Mouse (Mus musculus): ENCODE measurements around the gene Eci3. TPM values are rescaled to one million over a fixed set of nuclear protein-coding genes. Genes with fewer than 3 reads are reported as not detected.

Gene Eci3
- total RNA-seq (2014; rRNA removed): 2.1 and 7.0 TPM in 2 replicates
- polyA plus RNA-seq (2012; rRNA removed): 2.2 and 4.6 TPM in 2 replicates

GRCm38 (mm10) chr13:34963511-34964397, at the start of gene Eci3:
TSS of gene Eci3 (minus strand) at chr13:34963810.
- Histone ChIP-seq H3K27ac (replicated peaks; ENCODE audit: insufficient read depth, low read depth, low read length) (no peak within 1 kb of the TSS), H3K27me3 (ENCODE audit: control insufficient read depth, insufficient read depth, low read length) (no peaks in the 10 kb centered on the region; the same call in 1 of the 2 replicates), H3K4me1 (ENCODE audit: control insufficient read depth, insufficient read depth, low read length) (peaks cover 10% of the 10 kb centered on the region), H3K9ac (ENCODE audit: low read depth, low read length) (no peak within 1 kb of the TSS), H3K79me2 (ENCODE audit: control insufficient read depth, insufficient read depth, low read length) (no peaks in the 10 kb centered on the region), H3K4me3 (ENCODE audit: insufficient read depth, low read depth, low read length) (peak within 1 kb of the TSS; percentile 23; the same call in 1 of the 2 replicates), H3K36me3 (ENCODE audit: control insufficient read depth, insufficient read depth, low read length) (no peaks in the 10 kb centered on the region)
- 7% methylated on average over 32 of the region's 32 CpGs for WGBS
- DNase-seq (ENCODE audit: extremely low read depth, low read depth, low spot score): no peak
- TF ChIP-seq CTCF (IDR thresholded peaks at IDR 0.05; ENCODE audit: low read depth, low read length): no peak
- TF ChIP-seq POLR2A (IDR thresholded peaks at IDR 0.05; ENCODE audit: extremely low read depth, insufficient read depth, low read length): no peak

DNA sequence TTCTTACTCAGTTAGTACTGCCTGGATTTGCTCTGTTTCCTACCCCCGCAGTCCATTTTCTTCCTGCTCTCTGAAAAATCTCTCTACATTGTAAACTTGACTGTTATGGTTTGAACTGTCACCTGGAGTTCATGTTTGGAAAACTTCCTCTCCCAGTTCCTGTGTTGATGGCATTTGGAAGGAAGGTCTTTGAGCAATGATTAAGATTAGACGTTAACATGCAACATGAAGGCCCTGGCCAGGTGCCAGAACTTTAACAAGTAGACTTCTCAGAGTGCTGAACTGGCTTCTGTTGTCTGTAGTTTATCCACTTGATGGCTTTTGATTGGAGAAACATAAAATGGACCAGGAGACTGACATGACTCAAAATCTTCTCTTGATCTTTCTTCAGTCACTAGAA, 32.3 kb upstream of the Eci3 start:
- no peak for DNase-seq (ENCODE audit: extremely low read depth, low read depth, low spot score)
- TF ChIP-seq POLR2A (IDR thresholded peaks at IDR 0.05; ENCODE audit: extremely low read depth, insufficient read depth, low read length) (no peak), CTCF (IDR thresholded peaks at IDR 0.05; ENCODE audit: low read depth, low read length) (no peak)
- WGBS: 40% methylated on average over 2 of the region's 2 CpGs

GRCm38 (mm10) chr13:34993983-34994811, 30.6 kb upstream of the Eci3 start:
- DNase-seq (ENCODE audit: extremely low read depth, low read depth, low spot score): peak; percentile 98
- H3K27me3 ChIP-seq (ENCODE audit: control insufficient read depth, insufficient read depth, low read length): no peaks in the 10 kb centered on the region
- peak overlapping the region; percentile 97 for H3K9ac ChIP-seq (ENCODE audit: low read depth, low read length)
- peaks cover 5% of the 10 kb centered on the region; the same call in 1 of the 2 replicates for H3K79me2 ChIP-seq (ENCODE audit: control insufficient read depth, insufficient read depth, low read length)
- 1% methylated on average over 33 of the region's 33 CpGs for whole genome bisulfite sequencing
- H3K27ac ChIP-seq (replicated peaks; ENCODE audit: insufficient read depth, low read depth, low read length): peak overlapping the region; percentile 98
- peak overlapping the region; percentile 95 for H3K4me3 ChIP-seq (ENCODE audit: insufficient read depth, low read depth, low read length)
- peaks cover 24% of the 10 kb centered on the region for H3K36me3 ChIP-seq (ENCODE audit: control insufficient read depth, insufficient read depth, low read length)
- TF ChIP-seq CTCF (IDR thresholded peaks at IDR 0.05; ENCODE audit: low read depth, low read length) (no peak), POLR2A (IDR thresholded peaks at IDR 0.05; ENCODE audit: extremely low read depth, insufficient read depth, low read length) (peak; percentile 92)
- H3K4me1 ChIP-seq (ENCODE audit: control insufficient read depth, insufficient read depth, low read length): peaks cover 20% of the 10 kb centered on the region

More for the DNA sequence above, 32.3 kb upstream of the Eci3 start:
- no peak overlapping the region for H3K9ac ChIP-seq (ENCODE audit: low read depth, low read length)
- H3K79me2 ChIP-seq (ENCODE audit: control insufficient read depth, insufficient read depth, low read length): peaks cover 5% of the 10 kb centered on the region; the same call in 1 of the 2 replicates
- H3K4me3 ChIP-seq (ENCODE audit: insufficient read depth, low read depth, low read length): no peak overlapping the region
- H3K27me3 ChIP-seq (ENCODE audit: control insufficient read depth, insufficient read depth, low read length): no peaks in the 10 kb centered on the region
- H3K27ac ChIP-seq (replicated peaks; ENCODE audit: insufficient read depth, low read depth, low read length): no peak overlapping the region
- H3K36me3 ChIP-seq (ENCODE audit: control insufficient read depth, insufficient read depth, low read length): peaks cover 10% of the 10 kb centered on the region
- peaks cover 18% of the 10 kb centered on the region for H3K4me1 ChIP-seq (ENCODE audit: control insufficient read depth, insufficient read depth, low read length)

DNA sequence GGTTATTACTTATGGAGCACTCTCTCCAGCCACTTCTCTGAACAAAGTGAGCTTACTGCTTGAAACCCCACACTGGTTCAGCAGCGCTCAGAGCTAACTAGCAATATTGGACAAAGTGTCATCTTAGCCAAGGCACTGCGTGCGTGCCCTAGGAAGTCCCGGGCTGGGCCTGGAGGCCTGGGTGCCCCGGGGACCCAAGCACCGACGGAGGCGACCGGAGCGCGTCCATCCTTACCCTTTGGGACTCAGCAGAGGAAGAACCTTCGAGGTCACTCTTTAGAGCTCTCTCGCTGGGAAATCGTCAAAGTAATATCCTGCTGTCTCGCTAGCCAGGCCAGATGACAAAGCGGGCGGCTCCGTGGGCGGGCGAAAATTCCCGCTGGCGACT, 30.0 kb upstream of the Eci3 start:
- H3K27ac ChIP-seq (replicated peaks; ENCODE audit: insufficient read depth, low read depth, low read length): peak overlapping the region; percentile 98
- peak; percentile 41 for DNase-seq (ENCODE audit: extremely low read depth, low read depth, low spot score)
- H3K9ac ChIP-seq (ENCODE audit: low read depth, low read length): peak overlapping the region; percentile 97
- peaks cover 5% of the 10 kb centered on the region; the same call in 1 of the 2 replicates for H3K79me2 ChIP-seq (ENCODE audit: control insufficient read depth, insufficient read depth, low read length)
- H3K4me1 ChIP-seq (ENCODE audit: control insufficient read depth, insufficient read depth, low read length): peaks cover 20% of the 10 kb centered on the region
- peak overlapping the region; percentile 95 for H3K4me3 ChIP-seq (ENCODE audit: insufficient read depth, low read depth, low read length)
- H3K36me3 ChIP-seq (ENCODE audit: control insufficient read depth, insufficient read depth, low read length): peaks cover 30% of the 10 kb centered on the region
- H3K27me3 ChIP-seq (ENCODE audit: control insufficient read depth, insufficient read depth, low read length): no peaks in the 10 kb centered on the region
- WGBS: 1% methylated on average over 22 of the region's 22 CpGs
- TF ChIP-seq POLR2A (IDR thresholded peaks at IDR 0.05; ENCODE audit: extremely low read depth, insufficient read depth, low read length): no peak
- TF ChIP-seq CTCF (IDR thresholded peaks at IDR 0.05; ENCODE audit: low read depth, low read length): no peak

DNA sequence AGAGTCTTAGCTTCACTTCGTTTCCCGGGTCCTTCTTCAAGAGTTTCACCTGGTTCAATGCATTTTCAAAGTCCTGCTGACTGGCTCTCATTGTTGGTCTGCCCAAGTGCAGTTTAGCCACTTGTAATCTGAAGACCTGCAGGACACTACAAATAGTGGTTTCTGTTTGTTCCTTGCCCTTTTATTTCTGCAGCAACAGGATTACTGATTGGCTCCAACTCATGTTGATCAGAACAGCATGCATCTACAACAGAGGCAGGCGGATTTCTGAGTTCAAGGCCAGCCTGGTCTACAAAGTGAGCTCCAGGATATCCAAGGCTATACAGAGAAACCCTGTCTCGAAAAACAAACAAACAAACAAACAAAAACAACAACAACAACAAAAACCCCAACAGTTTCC, 29.5 kb upstream of the Eci3 start:
- 20% methylated on average over 4 of the region's 4 CpGs for WGBS
- TF ChIP-seq POLR2A (IDR thresholded peaks at IDR 0.05; ENCODE audit: extremely low read depth, insufficient read depth, low read length) (no peak), CTCF (IDR thresholded peaks at IDR 0.05; ENCODE audit: low read depth, low read length) (no peak)
- Histone ChIP-seq H3K27me3 (ENCODE audit: control insufficient read depth, insufficient read depth, low read length) (no peaks in the 10 kb centered on the region), H3K4me3 (ENCODE audit: insufficient read depth, low read depth, low read length) (peak overlapping the region; percentile 95), H3K79me2 (ENCODE audit: control insufficient read depth, insufficient read depth, low read length) (peaks cover 5% of the 10 kb centered on the region; the same call in 1 of the 2 replicates), H3K9ac (ENCODE audit: low read depth, low read length) (peak overlapping the region; percentile 97), H3K27ac (replicated peaks; ENCODE audit: insufficient read depth, low read depth, low read length) (peak overlapping the region; percentile 98), H3K4me1 (ENCODE audit: control insufficient read depth, insufficient read depth, low read length) (peaks cover 20% of the 10 kb centered on the region), H3K36me3 (ENCODE audit: control insufficient read depth, insufficient read depth, low read length) (peaks cover 35% of the 10 kb centered on the region)
- DNase-seq (ENCODE audit: extremely low read depth, low read depth, low spot score): peak; percentile 80
